Comparison of ENCODE assay signal across 9 mouse cellular contexts in the genomic region with DNA sequence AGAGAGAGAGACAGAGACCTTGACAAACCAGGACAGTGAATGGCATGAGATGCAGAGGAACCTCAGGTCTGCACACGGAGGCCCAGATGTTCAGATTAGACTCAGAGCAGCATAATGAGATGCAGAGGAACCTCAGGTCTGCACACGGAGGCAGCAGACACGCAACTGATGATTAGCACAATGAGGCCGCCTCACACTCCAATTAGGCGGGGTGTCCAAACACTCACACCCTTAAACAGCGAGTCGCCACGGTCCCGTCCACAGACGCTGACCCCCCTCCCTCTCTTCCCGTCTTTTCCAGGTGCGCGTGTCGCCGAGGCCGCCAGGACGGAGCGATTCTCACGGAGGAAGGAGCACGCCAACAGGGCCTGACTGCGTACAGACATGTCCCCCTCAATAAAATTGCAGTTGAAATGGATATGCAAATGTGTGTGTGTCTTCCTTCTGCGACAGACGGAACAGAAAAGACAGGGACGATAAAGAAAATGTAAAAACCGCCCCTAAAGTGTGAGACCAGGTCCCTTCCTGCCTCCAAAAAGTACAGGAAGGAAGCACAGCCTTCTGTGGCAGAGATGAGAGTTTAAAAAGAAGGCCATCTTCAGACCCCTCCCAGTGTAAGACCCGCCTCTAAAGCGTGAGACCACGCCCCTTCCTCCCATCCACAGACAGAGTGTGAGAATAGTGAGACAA. TPM values are rescaled to one million over a fixed set of nuclear protein-coding genes. Genes with fewer than 3 reads are reported as not detected.
DNase-seq lines count a peak whose midpoint lies in the region; ATAC-seq and TF ChIP-seq lines count a peak whose summit lies in the region.
"Not testable (repeated sequence)": the region's sequence is repeated elsewhere in the genome, so short reads cannot be mapped to it uniquely, and the experiment has no call there.
"Had no signal": no experiment of that assay in that cellular context is flagged by ENCODE, and none has a peak within 500 bp of the region (broad histone marks: within the 10 kb centered on the region; RNA-seq: fewer than 3 reads in every experiment).

No protein-coding gene starts in this region.

- not testable (repeated sequence) for H3K9me3 ChIP-seq in MEL (replicated peaks; ENCODE audit: insufficient read depth, low read length)
- peaks cover 45% of the 10 kb centered on the region for H3K9me3 ChIP-seq in forebrain, postnatal 0 days (ENCODE audit: low read length)
- peaks cover 35% of the 10 kb centered on the region for H3K9me3 ChIP-seq in lung, embryonic 15.5 days

- intact Hi-C loops in heart, postnatal 36 days (cut with DNase I): not testable (repeated sequence)

- peak; percentile 79 for DNase-seq in MEL (ENCODE audit: low read depth, low spot score)
- peak; percentile 68 for DNase-seq in cerebellum, adult 9-11 months
- DNase-seq in forebrain, postnatal 0 days: peak; percentile 20
- DNase-seq in heart, postnatal 36 days: peak; percentile 12 to 26
- DNase-seq in kidney, postnatal 4 days: peak; percentile 39 to 56
- peak; percentile 31 for DNase-seq in ovary, postnatal 36 days (ENCODE audit: low spot score)
- DNase-seq in thymus, postnatal 25 days: peak; percentile 23

- H3K36me3 ChIP-seq in MEL (ENCODE audit: control insufficient read depth in 1 of 2, insufficient read depth in 2 of 2, low read length in 2 of 2): not testable (repeated sequence)
- H3K36me3 ChIP-seq in forebrain, postnatal 0 days (ENCODE audit: insufficient read depth): peaks cover 33% of the 10 kb centered on the region
- H3K36me3 ChIP-seq in lung, embryonic 15.5 days: peaks cover 39% of the 10 kb centered on the region

- not testable (repeated sequence) for ATAC-seq in forebrain, postnatal 0 days
- ATAC-seq in lung, embryonic 15.5 days (ENCODE audit: borderline replicate concordance, extremely low read depth, low FRiP score, low TSS enrichment): peak; percentile 13; the same call in 1 of the 2 replicates

- not testable (repeated sequence) for H3K27me3 ChIP-seq in MEL (ENCODE audit: control insufficient read depth in 1 of 2, insufficient read depth in 2 of 2, low read length in 2 of 2); forebrain, postnatal 0 days (ENCODE audit: insufficient read depth, low read length); lung, embryonic 15.5 days

- not testable (repeated sequence) for H3K79me2 ChIP-seq in MEL (ENCODE audit: control insufficient read depth, insufficient read depth, low read length, poor library complexity)

- not testable (repeated sequence) for TF ChIP-seq EP300 in MEL (IDR thresholded peaks at IDR 0.05; ENCODE audit: low read depth in 1 of 2, low read length in 2 of 2)

- H3K4me3 ChIP-seq in MEL (ENCODE audit: control insufficient read depth in 1 of 2, insufficient read depth in 1 of 2, low read depth in 2 of 2, low read length in 2 of 2); forebrain, postnatal 0 days (ENCODE audit: low read depth, low read length); lung, embryonic 15.5 days: not testable (repeated sequence)

- not testable (repeated sequence) for TF ChIP-seq POLR2A in MEL (IDR thresholded peaks at IDR 0.05; ENCODE audit: control insufficient read depth in 1 of 2, insufficient read depth in 1 of 2, low read depth in 1 of 2, low read length in 2 of 2, poor library complexity in 1 of 2)

- H3K4me1 ChIP-seq in MEL (ENCODE audit: control insufficient read depth in 1 of 2, insufficient read depth in 2 of 2, low read length in 2 of 2); forebrain, postnatal 0 days (ENCODE audit: insufficient read depth); lung, embryonic 15.5 days: not testable (repeated sequence)

- not testable (repeated sequence) for H3K27ac ChIP-seq in MEL (ENCODE audit: control insufficient read depth, low read depth, low read length); forebrain, postnatal 0 days (ENCODE audit: low read depth, low read length); lung, embryonic 15.5 days

- H3K4me2 ChIP-seq in forebrain, postnatal 0 days (ENCODE audit: low read depth); lung, embryonic 15.5 days: not testable (repeated sequence)

- not testable (repeated sequence) for TF ChIP-seq CTCF in MEL (IDR thresholded peaks at IDR 0.05 in 2 of 3, conservative IDR thresholded peaks at IDR 0.05 in 1 of 3; ENCODE audit: control insufficient read depth in 1 of 3, insufficient read depth in 1 of 3, low read depth in 2 of 3, low read length in 3 of 3, poor library complexity in 1 of 3, severe bottlenecking in 1 of 3); forebrain, postnatal 0 days (IDR thresholded peaks at IDR 0.05; ENCODE audit: low read depth)

- not testable (repeated sequence) for TF ChIP-seq RAD21 in MEL (IDR thresholded peaks at IDR 0.05; ENCODE audit: low read depth, low read length)

- H3K9ac ChIP-seq in MEL (ENCODE audit: control insufficient read depth, low read depth, low read length, poor library complexity, severe bottlenecking); forebrain, postnatal 0 days; lung, embryonic 15.5 days: not testable (repeated sequence)

- WGBS in forebrain, postnatal 0 days: 80% methylated on average over 28 of the region's 28 CpGs
- WGBS in lung, embryonic 15.5 days: 70% methylated on average over 28 of the region's 28 CpGs

RNA-seq across cellular contexts. Expression of a gene that starts 15.6 kb away (rescaled TPM):
- not detected in 2 replicates for total RNA-seq in MEL (2012; rRNA removed)
- not detected for polyA plus RNA-seq in MEL (2012; ENCODE audit: insufficient read depth in 1 of 2, insufficient read length in 2 of 2, low read depth in 1 of 2, low replicate concordance in 2 of 2, missing spikeins in 1 of 2)
- total RNA-seq in forebrain, postnatal 0 days (2014; rRNA removed): not detected in 2 replicates
- polyA plus RNA-seq in forebrain, postnatal 0 days (2015; fragmentation: Nextera tagmentation; extraction: Ambion mirVana): not detected in 2 replicates
- total RNA-seq in heart, postnatal 36 days (2021): not detected
- polyA plus RNA-seq in lung, embryonic 15.5 days (2015; fragmentation: Nextera tagmentation; extraction: Ambion mirVana): not detected in 2 replicates
- total RNA-seq: layer of hippocampus, postnatal 14 days had no signal

RNA-seq across cellular contexts. Expression of a gene that starts 45.6 kb away (rescaled TPM):
- total RNA-seq in MEL (2012; rRNA removed): not detected in 2 replicates
- polyA plus RNA-seq in MEL (2012; ENCODE audit: insufficient read depth in 1 of 2, insufficient read length in 2 of 2, low read depth in 1 of 2, low replicate concordance in 2 of 2, missing spikeins in 1 of 2): not detected
- total RNA-seq in forebrain, postnatal 0 days (2014; rRNA removed): not detected in 2 replicates
- polyA plus RNA-seq in forebrain, postnatal 0 days (2015; fragmentation: Nextera tagmentation; extraction: Ambion mirVana): not detected in 2 replicates
- not detected for total RNA-seq in heart, postnatal 36 days (2021)
- not detected in 2 replicates for polyA plus RNA-seq in lung, embryonic 15.5 days (2015; fragmentation: Nextera tagmentation; extraction: Ambion mirVana)
- total RNA-seq: layer of hippocampus, postnatal 14 days had no signal

Comparison
In these comparisons a context has a peak if more than half of its experiments do, and no peak if none do; other contexts are left out.
1. DNase-seq: peak in every context shown above with its lines; median percentile 79 in MEL; 68 in cerebellum, adult 9-11 months; 48 in kidney, postnatal 4 days; 31 in ovary, postnatal 36 days; 23 in thymus, postnatal 25 days; 20 in forebrain, postnatal 0 days; 19 in heart, postnatal 36 days.